Mouse (Mus musculus) frontal cortex, postnatal 10 days (tissue): ENCODE data around the gene Fuca2.

ENCODE experiments used
- DNase-seq, 2 experiments: peaks; one replicate each; pipeline ENCODE4 v3.0.0; 2022; ENCODE audit warnings: low spot score in 2 of 2, mixed read lengths in 1 of 2

Gene Fuca2

GRCm38 (mm10) chr10:13534751-13535150 is 35.4 kb downstream of the Fuca2 start:
- DNase-seq: no peak

- no peak for DNase-seq
These were observed 37.4 kb downstream of the Fuca2 start for GRCm38 (mm10) chr10:13536706-13537105.

GRCm38 (mm10) chr10:13539769-13540333 is 40.5 kb downstream of the Fuca2 start:
- no peak for DNase-seq

GRCm38 (mm10) chr10:13541721-13542120 is 42.4 kb downstream of the Fuca2 start:
- no peak for DNase-seq

- DNase-seq: peak; percentile 76 to 84
These were observed 53.5 kb downstream of the Fuca2 start, which contains the start of the genes Adat2 and Pex3 for GRCm38 (mm10) chr10:13552646-13553497. TSS of gene Adat2 (plus strand) at chr10:13552894. TSS of gene Pex3 (minus strand) at chr10:13553142.

- no peak for DNase-seq
These were observed 54.2 kb downstream of the Fuca2 start for GRCm38 (mm10) chr10:13553498-13553985.

GRCm38 (mm10) chr10:13554316-13554715 is 55.0 kb downstream of the Fuca2 start:
- DNase-seq: no peak

GRCm38 (mm10) chr10:13560014-13560674 is 60.8 kb downstream of the Fuca2 start:
- no peak for DNase-seq

- peak in 1 of 2 experiments; percentile 69 for DNase-seq
These were observed 65.2 kb downstream of the Fuca2 start for GRCm38 (mm10) chr10:13564364-13565079.

GRCm38 (mm10) chr10:13565080-13565448 is 65.7 kb downstream of the Fuca2 start:
- no peak for DNase-seq

- DNase-seq: no peak
These were observed 67.1 kb downstream of the Fuca2 start for GRCm38 (mm10) chr10:13566393-13566792.
